Mouse (Mus musculus): ENCODE measurements around the gene Zc3h18. TPM values are rescaled to one million over a fixed set of nuclear protein-coding genes. Genes with fewer than 3 reads are reported as not detected.

Gene Zc3h18
- total RNA-seq, 1 experiment = 90.4 TPM

DNA sequence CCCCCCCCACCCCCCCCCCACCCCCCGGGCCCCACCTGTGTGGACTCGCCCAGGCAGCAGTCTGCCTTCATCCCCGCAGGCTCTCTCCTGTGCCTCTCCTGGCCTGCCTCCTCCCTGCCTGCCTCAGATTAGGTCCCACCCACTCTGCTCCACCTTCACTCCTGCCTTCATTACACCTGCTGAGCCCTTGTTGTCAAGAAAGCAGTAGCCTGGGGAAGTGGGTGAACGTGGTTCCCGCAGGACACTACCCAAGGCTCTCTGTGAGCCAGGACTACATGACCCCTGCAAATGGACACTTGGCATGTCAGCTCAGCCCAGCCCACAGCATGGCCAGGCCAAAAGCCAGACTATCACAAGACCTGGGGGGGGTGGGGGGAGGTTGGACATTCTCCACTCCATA, 32.2 kb upstream of the Zc3h18 start:
- Histone ChIP-seq H3K9me3 (ENCODE audit: control insufficient read depth, insufficient read depth, low read depth, low read length) (no peaks in the 10 kb centered on the region), H3K36me3 (ENCODE audit: control insufficient read depth, insufficient read depth, low read length, poor library complexity, severe bottlenecking) (no peaks in the 10 kb centered on the region), H3K27ac (ENCODE audit: insufficient read depth, low read depth, low read length, poor library complexity, severe bottlenecking) (no peak overlapping the region), H3K4me1 (ENCODE audit: control insufficient read depth in 2 of 2, insufficient read depth in 2 of 2, low read length in 2 of 2, poor library complexity in 1 of 2) (peaks cover 2 to 14% of the 10 kb centered on the region in 2 experiments; a peak in 3 of 4 replicates), H3K9ac (ENCODE audit: insufficient read depth, low read depth, low read length, poor library complexity, severe bottlenecking) (no peak overlapping the region), H3K4me3 (ENCODE audit: insufficient read depth in 1 of 2, low read depth in 1 of 2, low read length in 2 of 2, poor library complexity in 1 of 2, severe bottlenecking in 1 of 2) (0 out of 4 replicates have a peak overlapping the region, but pooled peaks of 1 of the 2 experiments have one; percentile 12)
- in situ Hi-C loops (cut with MboI; ENCODE audit: low sequenced_read_pairs in 2 of 2, unreplicated experiment in 2 of 2) = no loop called here
- DNase-seq (ENCODE audit: low read depth, low spot score) = no peak
- TF ChIP-seq HCFC1 (IDR thresholded peaks at IDR 0.05; ENCODE audit: borderline replicate concordance, insufficient read depth, low read length) (no peak), ZNF384 (IDR thresholded peaks at IDR 0.05; ENCODE audit: low read depth, low read length) (no peak), CHD2 (IDR thresholded peaks at IDR 0.05; ENCODE audit: low read depth, low read length) (no peak), MAFK (IDR thresholded peaks at IDR 0.05; ENCODE audit: insufficient read depth, low read depth, low read length) (no peak), ZC3H11A (IDR thresholded peaks at IDR 0.05; ENCODE audit: borderline replicate concordance, low read depth, low read length) (no peak)

GRCm38 (mm10) chr8:122345181-122346095, 31.0 kb upstream of the Zc3h18 start:
- DNase-seq (ENCODE audit: low read depth, low spot score) = no peak
- TF ChIP-seq ZNF384 (IDR thresholded peaks at IDR 0.05; ENCODE audit: low read depth, low read length) (no peak), HCFC1 (IDR thresholded peaks at IDR 0.05; ENCODE audit: borderline replicate concordance, insufficient read depth, low read length) (no peak), CHD2 (IDR thresholded peaks at IDR 0.05; ENCODE audit: low read depth, low read length) (no peak), MAFK (IDR thresholded peaks at IDR 0.05; ENCODE audit: insufficient read depth, low read depth, low read length) (no peak), ZC3H11A (IDR thresholded peaks at IDR 0.05; ENCODE audit: borderline replicate concordance, low read depth, low read length) (no peak)
- no peaks in the 10 kb centered on the region for H3K36me3 ChIP-seq (ENCODE audit: control insufficient read depth, insufficient read depth, low read length, poor library complexity, severe bottlenecking)
- no peak overlapping the region; a peak in 1 of 4 replicates for H3K4me3 ChIP-seq (ENCODE audit: insufficient read depth in 1 of 2, low read depth in 1 of 2, low read length in 2 of 2, poor library complexity in 1 of 2, severe bottlenecking in 1 of 2)
- H3K9ac ChIP-seq (ENCODE audit: insufficient read depth, low read depth, low read length, poor library complexity, severe bottlenecking) = 0 out of 2 replicates have a peak overlapping the region, but pooled peaks have one; percentile 34
- H3K27ac ChIP-seq (ENCODE audit: insufficient read depth, low read depth, low read length, poor library complexity, severe bottlenecking) = no peak overlapping the region
- H3K9me3 ChIP-seq (ENCODE audit: control insufficient read depth, insufficient read depth, low read depth, low read length) = no peaks in the 10 kb centered on the region
- in situ Hi-C loops (cut with MboI; ENCODE audit: low sequenced_read_pairs in 2 of 2, unreplicated experiment in 2 of 2) = no loop called here
- peaks cover 2 to 19% of the 10 kb centered on the region in 2 experiments; a peak in 3 of 4 replicates for H3K4me1 ChIP-seq (ENCODE audit: control insufficient read depth in 2 of 2, insufficient read depth in 2 of 2, low read length in 2 of 2, poor library complexity in 1 of 2)

DNA sequence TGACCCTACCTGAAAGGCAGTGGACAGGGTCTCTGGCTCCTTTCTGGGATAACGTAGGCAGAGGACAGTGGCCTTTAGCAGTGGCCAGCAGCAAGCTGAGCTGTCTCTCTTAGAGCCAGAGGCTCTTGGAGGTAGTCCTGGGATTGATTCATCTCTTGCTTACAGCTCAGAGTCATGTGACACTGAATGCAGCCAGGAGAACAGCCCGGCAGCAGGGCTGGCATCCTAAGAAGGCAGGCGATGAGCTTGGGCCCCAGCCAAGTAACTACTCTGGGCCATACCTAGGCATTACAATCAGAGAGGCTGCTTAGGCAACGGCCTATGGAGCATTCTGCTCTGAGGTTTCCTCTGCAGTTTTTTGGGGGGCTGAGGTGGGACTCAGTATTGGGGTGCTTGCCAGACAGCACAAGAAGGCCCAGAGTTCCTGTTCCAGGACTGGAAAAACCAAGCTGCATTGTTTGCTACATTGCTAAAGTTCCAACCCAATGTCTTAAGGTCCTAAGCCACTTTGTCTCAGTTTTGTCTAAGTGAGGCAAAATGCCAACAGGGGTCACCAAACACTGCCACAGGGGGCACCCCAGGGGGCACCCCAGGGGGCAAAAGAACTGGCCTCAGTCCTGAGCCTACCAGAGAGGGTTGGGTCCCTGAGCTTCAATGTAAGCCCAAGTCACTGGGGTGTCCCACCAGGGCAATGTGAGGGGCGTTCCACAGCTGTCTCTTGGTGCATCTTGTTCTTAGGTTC, 28.4 kb upstream of the Zc3h18 start:
- TF ChIP-seq CHD2 (IDR thresholded peaks at IDR 0.05; ENCODE audit: low read depth, low read length) (no peak), ZNF384 (IDR thresholded peaks at IDR 0.05; ENCODE audit: low read depth, low read length) (no peak), MAFK (IDR thresholded peaks at IDR 0.05; ENCODE audit: insufficient read depth, low read depth, low read length) (no peak), HCFC1 (IDR thresholded peaks at IDR 0.05; ENCODE audit: borderline replicate concordance, insufficient read depth, low read length) (no peak), ZC3H11A (IDR thresholded peaks at IDR 0.05; ENCODE audit: borderline replicate concordance, low read depth, low read length) (no peak)
- Histone ChIP-seq H3K4me3 (ENCODE audit: insufficient read depth in 1 of 2, low read depth in 1 of 2, low read length in 2 of 2, poor library complexity in 1 of 2, severe bottlenecking in 1 of 2) (no peak overlapping the region), H3K9ac (ENCODE audit: insufficient read depth, low read depth, low read length, poor library complexity, severe bottlenecking) (no peak overlapping the region), H3K27ac (ENCODE audit: insufficient read depth, low read depth, low read length, poor library complexity, severe bottlenecking) (no peak overlapping the region), H3K36me3 (ENCODE audit: control insufficient read depth, insufficient read depth, low read length, poor library complexity, severe bottlenecking) (no peaks in the 10 kb centered on the region), H3K4me1 (ENCODE audit: control insufficient read depth in 2 of 2, insufficient read depth in 2 of 2, low read length in 2 of 2, poor library complexity in 1 of 2) (peaks cover 5 to 32% of the 10 kb centered on the region in 2 experiments; a peak in 3 of 4 replicates), H3K9me3 (ENCODE audit: control insufficient read depth, insufficient read depth, low read depth, low read length) (no peaks in the 10 kb centered on the region)
- DNase-seq (ENCODE audit: low read depth, low spot score) = no peak
- in situ Hi-C loops (cut with MboI; ENCODE audit: low sequenced_read_pairs in 2 of 2, unreplicated experiment in 2 of 2) = no loop called here

DNA sequence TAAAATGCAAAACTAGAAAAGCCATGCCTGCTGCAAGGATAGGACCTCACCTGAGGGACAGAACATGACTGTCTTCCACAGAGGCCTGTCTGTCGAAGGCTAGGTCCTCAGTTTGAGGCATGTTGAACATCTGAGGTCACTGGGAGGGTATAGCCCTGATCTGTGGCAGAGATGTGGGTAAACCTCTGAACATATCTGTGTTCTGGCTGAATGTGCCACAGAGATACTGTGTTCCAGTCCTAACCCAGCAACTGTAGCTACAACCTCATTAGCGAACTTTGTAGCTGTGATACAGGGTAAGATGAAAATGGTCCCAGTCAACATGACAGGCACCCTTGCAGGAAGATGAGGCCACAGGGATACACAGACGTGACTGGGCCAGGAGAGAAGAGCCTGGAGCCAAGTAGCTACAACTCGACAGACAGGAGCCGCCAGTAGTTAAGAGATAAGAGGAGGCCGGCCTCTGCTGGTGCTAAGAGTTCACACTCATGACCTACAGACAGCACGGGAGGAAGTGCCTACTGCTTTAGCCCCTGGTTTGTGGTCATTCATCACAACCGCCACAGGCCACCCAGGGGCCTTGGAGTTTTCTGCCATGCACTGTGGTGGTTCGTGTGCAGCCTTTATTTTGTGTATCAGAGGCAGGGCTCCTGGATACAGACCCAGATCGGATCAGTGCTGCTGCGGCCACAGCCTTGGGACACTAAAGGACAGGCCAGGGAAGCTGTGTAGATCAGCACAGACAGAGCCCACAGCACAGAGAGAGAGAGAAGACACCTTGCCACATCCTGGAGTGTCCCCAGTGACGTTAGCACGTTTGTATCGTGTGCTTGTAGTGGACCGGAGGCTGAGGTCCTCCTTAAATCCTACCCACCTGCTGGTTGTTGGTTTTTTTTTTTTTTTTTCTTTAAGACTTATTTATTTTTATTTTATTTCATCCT, 26.8 kb upstream of the Zc3h18 start:
- no peak for DNase-seq (ENCODE audit: low read depth, low spot score)
- TF ChIP-seq MAFK (IDR thresholded peaks at IDR 0.05; ENCODE audit: insufficient read depth, low read depth, low read length) (no peak), HCFC1 (IDR thresholded peaks at IDR 0.05; ENCODE audit: borderline replicate concordance, insufficient read depth, low read length) (no peak), ZNF384 (IDR thresholded peaks at IDR 0.05; ENCODE audit: low read depth, low read length) (no peak), ZC3H11A (IDR thresholded peaks at IDR 0.05; ENCODE audit: borderline replicate concordance, low read depth, low read length) (no peak), CHD2 (IDR thresholded peaks at IDR 0.05; ENCODE audit: low read depth, low read length) (no peak)
- Histone ChIP-seq H3K9ac (ENCODE audit: insufficient read depth, low read depth, low read length, poor library complexity, severe bottlenecking) (no peak overlapping the region), H3K27ac (ENCODE audit: insufficient read depth, low read depth, low read length, poor library complexity, severe bottlenecking) (no peak overlapping the region), H3K4me1 (ENCODE audit: control insufficient read depth in 2 of 2, insufficient read depth in 2 of 2, low read length in 2 of 2, poor library complexity in 1 of 2) (peaks cover 3 to 24% of the 10 kb centered on the region in 2 experiments; a peak in 2 of 4 replicates), H3K36me3 (ENCODE audit: control insufficient read depth, insufficient read depth, low read length, poor library complexity, severe bottlenecking) (no peaks in the 10 kb centered on the region), H3K9me3 (ENCODE audit: control insufficient read depth, insufficient read depth, low read depth, low read length) (no peaks in the 10 kb centered on the region), H3K4me3 (ENCODE audit: insufficient read depth in 1 of 2, low read depth in 1 of 2, low read length in 2 of 2, poor library complexity in 1 of 2, severe bottlenecking in 1 of 2) (no peak overlapping the region)
- in situ Hi-C loops (cut with MboI; ENCODE audit: low sequenced_read_pairs in 2 of 2, unreplicated experiment in 2 of 2) = no loop called here

All from ES-E14 (cell line).